Mouse (Mus musculus) hindbrain, embryonic 11.5 days (tissue): ENCODE results near the gene Gm11549. TPM values are rescaled to one million over a fixed set of nuclear protein-coding genes. Genes with fewer than 3 reads are reported as not detected.

ENCODE experiments used
- ATAC-seq: fragments of 200-750 bp; cut with Nextera tagmentation; 2 replicates; pipeline ENCODE4 v1.8.0; 2017; ENCODE audit warnings: mild to moderate bottlenecking, moderate TSS enrichment, moderate library complexity; ENCODE audit not compliant: low FRiP score
- DNase-seq: peaks from one replicate; pipeline ENCODE4 v3.0.0-alpha.2; 2015; ENCODE audit warnings: low spot score
- H3K27ac ChIP-seq: fragments of 300-500 bp; sonication (generic); 2 replicates; pipeline ENCODE4 v1.5.1; 2014; ENCODE audit warnings: mild to moderate bottlenecking, low read depth, low read length
- H3K27me3 ChIP-seq: fragments of 300-500 bp; sonication (generic); 2 replicates; pipeline ENCODE4 v1.6.1; 2014; ENCODE audit warnings: mild to moderate bottlenecking, low read length, moderate library complexity, mixed read lengths; ENCODE audit not compliant: control insufficient read depth, insufficient read depth
- H3K36me3 ChIP-seq: fragments of 300-500 bp; sonication (generic); 2 replicates; pipeline ENCODE4 v1.6.1; 2014; ENCODE audit warnings: mild to moderate bottlenecking, low read length, moderate library complexity, mixed read lengths; ENCODE audit not compliant: control insufficient read depth, insufficient read depth
- H3K4me1 ChIP-seq: fragments of 300-500 bp; sonication (generic); replicated peaks from 2 replicates; pipeline ENCODE4 v1.6.1; 2014; ENCODE audit warnings: low read length, mixed read lengths; ENCODE audit not compliant: control insufficient read depth, insufficient read depth
- H3K4me2 ChIP-seq: fragments of 300-500 bp; sonication (generic); replicated peaks from 2 replicates; pipeline ENCODE4 v1.6.1; 2014; ENCODE audit warnings: mild to moderate bottlenecking, low read depth, low read length
- H3K4me3 ChIP-seq: fragments of 300-500 bp; sonication (generic); 2 replicates; pipeline ENCODE4 v1.5.1; 2014; ENCODE audit warnings: low read depth, low read length
- H3K9ac ChIP-seq: fragments of 300-500 bp; sonication (generic); 2 replicates; pipeline ENCODE4 v1.6.1; 2014; ENCODE audit warnings: low read depth, low read length
- H3K9me3 ChIP-seq: fragments of 300-500 bp; sonication (generic); 2 replicates; pipeline ENCODE4 v1.6.1; 2016; ENCODE audit warnings: low read length; ENCODE audit not compliant: control insufficient read depth
- WGBS: fragments of 180-500 bp; shearing (Covaris S2); extraction: QIAGEN DNeasy Blood & Tissue Kit; methylation state at CpG from one replicate; pipeline ENCODE4 v1.1.7; 2014; 5-methylcytosine and 5-hydroxymethylcytosine counted together
- polyA plus RNA-seq: library from polyadenylated mRNA; unstranded; fragments of >200 nt; fragmentation: Nextera tagmentation; extraction: Ambion mirVana; gene quantifications from 2 replicates; pipeline ENCODE4 v1.2.1, GENCODE M21; 2014

Gene Gm11549
- polyA plus RNA-seq, 1 experiment from 2014 or later: 0.34 TPM

- H3K4me1 ChIP-seq: peaks cover 4% of the 10 kb centered on the region
- DNase-seq: peak; percentile 70
- H3K9me3 ChIP-seq: no peaks in the 10 kb centered on the region
- no peak overlapping the region; the same call in 1 of the 2 replicates for H3K4me2 ChIP-seq
- no peak overlapping the region for H3K4me3 ChIP-seq
- no peaks in the 10 kb centered on the region for H3K27me3 ChIP-seq
- no peaks in the 10 kb centered on the region for H3K36me3 ChIP-seq
- peak overlapping the region; percentile 24; the same call in 1 of the 2 replicates for H3K9ac ChIP-seq
- 10% methylated on average over 11 of the region's 11 CpGs for WGBS
- peak; percentile 83 for ATAC-seq
- H3K27ac ChIP-seq: peak overlapping the region; percentile 58
Observed at GRCm38 (mm10) chr3:36481776-36482193, 39.8 kb downstream of the Gm11549 start.

GRCm38 (mm10) chr3:36480486-36480885 lies 41.1 kb downstream of the Gm11549 start:
- Histone ChIP-seq H3K4me1 (peaks cover 4% of the 10 kb centered on the region), H3K4me3 (no peak overlapping the region), H3K9ac (no peak overlapping the region), H3K9me3 (no peaks in the 10 kb centered on the region), H3K27me3 (no peaks in the 10 kb centered on the region), H3K27ac (no peak overlapping the region), H3K36me3 (no peaks in the 10 kb centered on the region), H3K4me2 (no peak overlapping the region)
- ATAC-seq (no peak), DNase-seq (no peak)
- WGBS: 81% methylated on average over 2 of the region's 2 CpGs

- WGBS: 80% methylated on average over 8 of the region's 8 CpGs
- no peak for DNase-seq
Observed at GRCm38 (mm10) chr3:36478776-36479175, 42.8 kb downstream of the Gm11549 start.

GRCm38 (mm10) chr3:36476261-36477155 lies 45.1 kb downstream of the Gm11549 start:
- H3K9me3 ChIP-seq: no peaks in the 10 kb centered on the region
- peak; percentile 20 for DNase-seq
- H3K9ac ChIP-seq: peak overlapping the region; percentile 58
- no peaks in the 10 kb centered on the region for H3K36me3 ChIP-seq
- peak overlapping the region; percentile 63 for H3K4me3 ChIP-seq
- peak overlapping the region; percentile 36; the same call in 1 of the 2 replicates for H3K27ac ChIP-seq
- no peaks in the 10 kb centered on the region for H3K4me1 ChIP-seq
- peak overlapping the region; percentile 87 for H3K4me2 ChIP-seq
- WGBS: 39% methylated on average over 20 of the region's 20 CpGs
- no peaks in the 10 kb centered on the region for H3K27me3 ChIP-seq
- ATAC-seq: 0 out of 2 replicates have a peak, but pooled peaks have one; percentile 8

More at GRCm38 (mm10) chr3:36478776-36479175, 42.8 kb downstream of the Gm11549 start:
- Histone ChIP-seq H3K4me1 (peaks cover 4% of the 10 kb centered on the region), H3K4me2 (no peak overlapping the region), H3K27me3 (no peaks in the 10 kb centered on the region), H3K36me3 (no peaks in the 10 kb centered on the region), H3K4me3 (no peak overlapping the region), H3K9me3 (no peaks in the 10 kb centered on the region), H3K9ac (no peak overlapping the region), H3K27ac (no peak overlapping the region)
- no peak for ATAC-seq

GRCm38 (mm10) chr3:36475532-36476087 lies 46.0 kb downstream of the Gm11549 start, which contains the start of the genes Anxa5 and 1810062G17Rik:
Gene Anxa5 (minus strand): TSS chr3:36475894.
Gene 1810062G17Rik (plus strand): TSS chr3:36475937.
- Histone ChIP-seq H3K4me2 (peak within 1 kb of the TSS; percentile 87), H3K27me3 (no peaks in the 10 kb centered on the region), H3K36me3 (no peaks in the 10 kb centered on the region), H3K9me3 (no peaks in the 10 kb centered on the region), H3K27ac (peak within 1 kb of the TSS; percentile 36; the same call in 1 of the 2 replicates), H3K4me3 (peak within 1 kb of the TSS; percentile 63), H3K9ac (peak within 1 kb of the TSS; percentile 58), H3K4me1 (no peaks in the 10 kb centered on the region; the same call in 1 of the 2 replicates)
- peak; percentile 93 for DNase-seq
- 0% methylated on average over 32 of the region's 32 CpGs for WGBS
- peak; percentile 98 for ATAC-seq

- no peaks in the 10 kb centered on the region for H3K9me3 ChIP-seq
- no peaks in the 10 kb centered on the region for H3K27me3 ChIP-seq
- H3K4me3 ChIP-seq: peak overlapping the region; percentile 63
- H3K36me3 ChIP-seq: no peaks in the 10 kb centered on the region
- WGBS: 2% methylated on average over 24 of the region's 24 CpGs
- ATAC-seq: no peak; the same call in 1 of the 2 replicates
- peak overlapping the region; percentile 87 for H3K4me2 ChIP-seq
- peak overlapping the region; percentile 58 for H3K9ac ChIP-seq
- DNase-seq: no peak
- H3K27ac ChIP-seq: no peak overlapping the region
- no peaks in the 10 kb centered on the region; the same call in 1 of the 2 replicates for H3K4me1 ChIP-seq
Observed at GRCm38 (mm10) chr3:36474938-36475483, 46.6 kb downstream of the Gm11549 start.

GRCm38 (mm10) chr3:36474421-36474820 lies 47.2 kb downstream of the Gm11549 start:
- Histone ChIP-seq H3K4me3 (no peak overlapping the region), H3K9me3 (no peaks in the 10 kb centered on the region), H3K27me3 (no peaks in the 10 kb centered on the region), H3K36me3 (no peaks in the 10 kb centered on the region), H3K4me2 (no peak overlapping the region), H3K4me1 (no peaks in the 10 kb centered on the region; the same call in 1 of the 2 replicates), H3K9ac (no peak overlapping the region), H3K27ac (no peak overlapping the region)
- no peak for ATAC-seq
- WGBS: 83% methylated on average over 5 of the region's 5 CpGs
- DNase-seq: no peak

- 94% methylated on average over 5 of the region's 5 CpGs for WGBS
Observed at GRCm38 (mm10) chr3:36473222-36473621, 48.4 kb downstream of the Gm11549 start.

More at GRCm38 (mm10) chr3:36473222-36473621, 48.4 kb downstream of the Gm11549 start:
- Histone ChIP-seq H3K4me2 (no peak overlapping the region), H3K4me1 (no peaks in the 10 kb centered on the region; the same call in 1 of the 2 replicates), H3K9me3 (no peaks in the 10 kb centered on the region), H3K27me3 (no peaks in the 10 kb centered on the region), H3K4me3 (no peak overlapping the region), H3K9ac (no peak overlapping the region), H3K27ac (no peak overlapping the region), H3K36me3 (no peaks in the 10 kb centered on the region)
- DNase-seq: no peak
- no peak for ATAC-seq
